Mouse (Mus musculus) midbrain, postnatal 0 days (tissue): ENCODE results near the gene Zwilch. TPM values are rescaled to one million over a fixed set of nuclear protein-coding genes. Genes with fewer than 3 reads are reported as not detected.
"Not testable (repeated sequence)": the region's sequence is repeated elsewhere in the genome, so short reads cannot be mapped to it uniquely, and the experiment has no call there.

Experiments used
- ATAC-seq: fragments of 200-750 bp; cut with Nextera tagmentation; 2 replicates; pipeline ENCODE4 v1.8.0; 2017; ENCODE audit warnings: moderate number of reproducible peaks, mild to moderate bottlenecking, moderate TSS enrichment, moderate library complexity; ENCODE audit not compliant: low FRiP score
- DNase-seq: peaks from one replicate; pipeline ENCODE4 v3.0.0-alpha.2; 2015; ENCODE audit warnings: low spot score
- H3K27ac ChIP-seq: fragments of 300-500 bp; sonication (generic); 2 replicates; pipeline ENCODE4 v1.5.1; 2014; ENCODE audit warnings: low read depth, mild to moderate bottlenecking, low read length, mixed read lengths
- H3K27me3 ChIP-seq: fragments of 300-500 bp; sonication (generic); 2 replicates; pipeline ENCODE4 v1.6.1; 2014; ENCODE audit warnings: low read length, control low read depth, mixed read lengths; ENCODE audit not compliant: insufficient read depth
- H3K36me3 ChIP-seq: fragments of 300-500 bp; sonication (generic); 2 replicates; pipeline ENCODE4 v1.6.1; 2014; ENCODE audit warnings: low read length, control low read depth, mixed read lengths; ENCODE audit not compliant: insufficient read depth
- H3K4me1 ChIP-seq: fragments of 300-500 bp; sonication (generic); 2 replicates; pipeline ENCODE4 v1.6.1; 2014; ENCODE audit warnings: mild to moderate bottlenecking, control low read depth, antibody characterized with exemption, low read length, mixed read lengths; ENCODE audit not compliant: insufficient read depth
- H3K4me2 ChIP-seq: fragments of 300-500 bp; sonication (generic); 2 replicates; pipeline ENCODE4 v1.6.1; 2014; ENCODE audit warnings: low read depth, mild to moderate bottlenecking, low read length, mixed read lengths; ENCODE audit not compliant: poor library complexity, severe bottlenecking
- H3K4me3 ChIP-seq: fragments of 300-500 bp; sonication (generic); 2 replicates; pipeline ENCODE4 v1.5.1; 2014; ENCODE audit warnings: low read depth, mild to moderate bottlenecking, low read length, moderate library complexity
- H3K9ac ChIP-seq: fragments of 300-500 bp; sonication (generic); replicated peaks from 2 replicates; pipeline ENCODE4 v1.6.1; 2014; ENCODE audit warnings: mild to moderate bottlenecking, low read length, moderate library complexity, mixed read lengths; ENCODE audit not compliant: poor library complexity, severe bottlenecking
- H3K9me3 ChIP-seq: fragments of 300-500 bp; sonication (generic); 2 replicates; pipeline ENCODE4 v1.6.1; 2016; ENCODE audit warnings: low read length, control low read depth
- CTCF ChIP-seq: IDR thresholded peaks from 2 replicates; pipeline ENCODE4 v1.5.1; 2016; ENCODE audit warnings: antibody characterized with exemption, mild to moderate bottlenecking
- WGBS: fragments of 180-500 bp; shearing (Covaris S2); extraction: QIAGEN DNeasy Blood & Tissue Kit; methylation state at CpG from one replicate; pipeline ENCODE4 v1.1.7; 2014; 5-methylcytosine and 5-hydroxymethylcytosine counted together
- polyA plus RNA-seq: library from polyadenylated mRNA; unstranded; fragments of >200 nt; fragmentation: Nextera tagmentation; extraction: Ambion mirVana; gene quantifications from 2 replicates; pipeline ENCODE4 v1.2.1, GENCODE M21; 2015
- total RNA-seq: library from RNA; depleted of rRNA; stranded (reverse); fragments of >200 nt; gene quantifications from 2 replicates; pipeline ENCODE4 v1.2.3, GENCODE M21; 2014

The Zwilch gene
- total and polyA plus RNA-seq, 2 experiments from 2014 or later: 2.5 to 12.0 TPM

DNA sequence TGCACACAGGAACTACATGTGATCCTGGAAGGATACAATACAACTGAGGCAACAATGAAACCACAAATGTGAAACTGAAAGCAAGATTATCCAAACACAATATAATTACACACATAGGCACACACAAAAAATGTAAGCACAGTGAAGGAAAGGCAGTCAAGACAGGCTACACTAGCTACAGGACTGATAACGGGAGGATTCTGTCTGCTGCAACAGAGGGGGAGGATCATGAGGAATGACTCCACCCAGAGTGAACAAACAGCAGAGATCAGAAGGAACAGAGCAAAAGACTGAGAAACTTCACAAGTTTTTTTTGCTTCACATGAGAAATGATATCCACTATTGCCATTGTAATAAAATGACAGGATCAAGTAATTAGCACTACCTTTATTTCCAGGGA lies 16.3 kb downstream of the Zwilch start:
- DNase-seq (no peak), ATAC-seq (no peak)
- no peak overlapping the region for H3K4me3 ChIP-seq
- H3K9ac ChIP-seq: no peak overlapping the region
- no peak for TF ChIP-seq CTCF
- no peaks in the 10 kb centered on the region for H3K4me1 ChIP-seq
- no peak overlapping the region for H3K27ac ChIP-seq
- H3K27me3 ChIP-seq: no peaks in the 10 kb centered on the region
- H3K36me3 ChIP-seq: no peaks in the 10 kb centered on the region
- 94% methylated on average over 1 of the region's 1 CpGs for WGBS
- no peak overlapping the region for H3K4me2 ChIP-seq
- H3K9me3 ChIP-seq: no peaks in the 10 kb centered on the region

- no peaks in the 10 kb centered on the region for H3K4me1 ChIP-seq
- 90% methylated on average over 9 of the region's 9 CpGs for WGBS
- H3K9ac ChIP-seq: no peak overlapping the region
- no peak overlapping the region for H3K27ac ChIP-seq
- H3K36me3 ChIP-seq: no peaks in the 10 kb centered on the region
- DNase-seq: no peak
- H3K4me2 ChIP-seq: no peak overlapping the region
- no peaks in the 10 kb centered on the region for H3K27me3 ChIP-seq
- no peak overlapping the region for H3K4me3 ChIP-seq
- no peak for TF ChIP-seq CTCF
- H3K9me3 ChIP-seq: no peaks in the 10 kb centered on the region
- ATAC-seq: no peak
These were observed 33.0 kb downstream of the Zwilch start for GRCm38 (mm10) chr9:64139879-64140278.

GRCm38 (mm10) chr9:64138896-64139295 lies 34.0 kb downstream of the Zwilch start:
- H3K27ac ChIP-seq, ATAC-seq, H3K9me3 ChIP-seq, H3K4me1 ChIP-seq, H3K36me3 ChIP-seq, H3K4me3 ChIP-seq, H3K9ac ChIP-seq, H3K4me2 ChIP-seq, H3K27me3 ChIP-seq: not testable (repeated sequence)
- WGBS: 5% methylated on average over 6 of the region's 6 CpGs
- peak; percentile 40 for DNase-seq
- peak; percentile 78 for TF ChIP-seq CTCF

- no peak for TF ChIP-seq CTCF
- DNase-seq (no peak), ATAC-seq (no peak)
- Histone ChIP-seq H3K27me3 (no peaks in the 10 kb centered on the region), H3K4me2 (no peak overlapping the region), H3K36me3 (no peaks in the 10 kb centered on the region), H3K27ac (no peak overlapping the region), H3K9ac (no peak overlapping the region), H3K4me1 (no peaks in the 10 kb centered on the region), H3K9me3 (no peaks in the 10 kb centered on the region), H3K4me3 (no peak overlapping the region)
- 84% methylated on average over 6 of the region's 6 CpGs for WGBS
These were observed 41.3 kb downstream of the Zwilch start for GRCm38 (mm10) chr9:64131623-64132022.

DNA sequence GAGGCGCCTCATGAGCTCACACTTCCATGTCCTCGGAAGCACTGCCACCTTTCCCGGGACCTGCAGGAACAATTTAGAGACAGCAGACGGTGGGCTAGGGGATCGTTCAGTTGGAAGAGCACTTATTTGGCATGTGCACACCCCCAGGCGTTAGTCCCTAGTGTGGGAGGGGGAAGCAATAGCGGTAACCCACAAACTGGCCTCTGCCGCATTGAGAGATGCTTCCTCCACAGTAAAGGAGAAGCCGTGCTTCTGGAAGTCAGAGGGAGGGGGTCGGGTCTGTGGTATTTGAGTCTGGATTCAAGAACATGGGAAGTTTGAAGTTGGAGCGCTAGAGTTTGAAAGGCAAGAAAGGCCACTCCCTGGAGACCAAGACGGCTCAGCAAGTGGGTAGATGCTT lies 46.8 kb downstream of the Zwilch start:
- TF ChIP-seq CTCF: no peak
- 81% methylated on average over 12 of the region's 12 CpGs for WGBS
- H3K27me3 ChIP-seq: no peaks in the 10 kb centered on the region
- ATAC-seq (no peak), DNase-seq (no peak)
- H3K4me3 ChIP-seq: no peak overlapping the region
- H3K4me1 ChIP-seq: no peaks in the 10 kb centered on the region
- no peak overlapping the region for H3K4me2 ChIP-seq
- no peaks in the 10 kb centered on the region for H3K36me3 ChIP-seq
- no peak overlapping the region for H3K27ac ChIP-seq
- H3K9me3 ChIP-seq: no peaks in the 10 kb centered on the region
- no peak overlapping the region for H3K9ac ChIP-seq

- no peak for ATAC-seq
- Histone ChIP-seq H3K27ac (no peak overlapping the region), H3K9ac (no peak overlapping the region), H3K36me3 (no peaks in the 10 kb centered on the region), H3K4me1 (no peaks in the 10 kb centered on the region), H3K4me3 (no peak overlapping the region), H3K4me2 (no peak overlapping the region), H3K27me3 (no peaks in the 10 kb centered on the region), H3K9me3 (no peaks in the 10 kb centered on the region)
- TF ChIP-seq CTCF: no peak
- 78% methylated on average over 3 of the region's 3 CpGs for WGBS
- peak; percentile 2 for DNase-seq
These were observed 47.6 kb downstream of the Zwilch start for GRCm38 (mm10) chr9:64125307-64125706.

GRCm38 (mm10) chr9:64124846-64125245 lies 48.1 kb downstream of the Zwilch start:
- not testable (repeated sequence) for H3K27me3 ChIP-seq, DNase-seq, H3K4me1 ChIP-seq, H3K4me2 ChIP-seq, H3K27ac ChIP-seq, H3K9ac ChIP-seq, H3K9me3 ChIP-seq, ATAC-seq, H3K36me3 ChIP-seq, H3K4me3 ChIP-seq
- WGBS: 68% methylated on average over 3 of the region's 3 CpGs
